Mouse (Mus musculus): Measurements from ENCODE around the gene Gale. TPM values are rescaled to one million over a fixed set of nuclear protein-coding genes. Genes with fewer than 3 reads are reported as not detected.

Gale gene
- 161 and 166 TPM in 2 replicates for polyA plus RNA-seq (2015; fragmentation: Nextera tagmentation; extraction: Ambion mirVana)

GRCm38 (mm10) chr4:135963457-135964193, at the start of gene Gale:
TSS of gene Gale (plus strand) at chr4:135963727.
- H3K9me3 ChIP-seq (ENCODE audit: control insufficient read depth, low read length) = no peaks in the 10 kb centered on the region
- H3K27ac ChIP-seq (replicated peaks) = peak within 1 kb of the TSS; percentile 95
- DNase-seq (ENCODE audit: low spot score) (peak; percentile 99), ATAC-seq (ENCODE audit: low FRiP score, low TSS enrichment) (peak; percentile 81)
- H3K4me3 ChIP-seq (ENCODE audit: low read depth, low read length) = peak within 1 kb of the TSS; percentile 78
- under 1% methylated on average over 55 of the region's 56 CpGs for WGBS
- peaks cover 24% of the 10 kb centered on the region for H3K36me3 ChIP-seq (ENCODE audit: control insufficient read depth, insufficient read depth, low read length)
- no peaks in the 10 kb centered on the region for H3K4me1 ChIP-seq (replicated peaks; ENCODE audit: control insufficient read depth, insufficient read depth)
- TF ChIP-seq CTCF (IDR thresholded peaks at IDR 0.05; ENCODE audit: low read depth) (no peak), EP300 (optimal IDR thresholded peaks at IDR 0.05) (peak; percentile 63)
- peak within 1 kb of the TSS; percentile 89 for H3K4me2 ChIP-seq (replicated peaks; ENCODE audit: low read depth)
- peak within 1 kb of the TSS; percentile 82 for H3K9ac ChIP-seq (ENCODE audit: low read length)
- H3K27me3 ChIP-seq (ENCODE audit: control insufficient read depth, insufficient read depth, low read length) = no peaks in the 10 kb centered on the region

- no peak for TF ChIP-seq EP300 (optimal IDR thresholded peaks at IDR 0.05)
- TF ChIP-seq CTCF (IDR thresholded peaks at IDR 0.05; ENCODE audit: low read depth) = no peak
- Histone ChIP-seq H3K9ac (ENCODE audit: low read length) (no peak overlapping the region), H3K27ac (replicated peaks) (peak overlapping the region; percentile 63), H3K36me3 (ENCODE audit: control insufficient read depth, insufficient read depth, low read length) (no peaks in the 10 kb centered on the region), H3K4me2 (replicated peaks; ENCODE audit: low read depth) (no peak overlapping the region), H3K27me3 (ENCODE audit: control insufficient read depth, insufficient read depth, low read length) (no peaks in the 10 kb centered on the region), H3K9me3 (ENCODE audit: control insufficient read depth, low read length) (no peaks in the 10 kb centered on the region), H3K4me1 (replicated peaks; ENCODE audit: control insufficient read depth, insufficient read depth) (no peaks in the 10 kb centered on the region), H3K4me3 (ENCODE audit: low read depth, low read length) (no peak overlapping the region)
- DNase-seq (ENCODE audit: low spot score) (no peak), ATAC-seq (ENCODE audit: low FRiP score, low TSS enrichment) (peak; percentile 47; the same call in 1 of the 2 replicates)
- 72% methylated on average over 13 of the region's 13 CpGs for WGBS
These were observed 44.8 kb upstream of the Gale start for GRCm38 (mm10) chr4:135918635-135919279.

- H3K36me3 ChIP-seq (ENCODE audit: control insufficient read depth, insufficient read depth, low read length) = no peaks in the 10 kb centered on the region
- H3K4me1 ChIP-seq (replicated peaks; ENCODE audit: control insufficient read depth, insufficient read depth) = no peaks in the 10 kb centered on the region
- H3K4me2 ChIP-seq (replicated peaks; ENCODE audit: low read depth) = no peak overlapping the region
- 75% methylated on average over 3 of the region's 3 CpGs for WGBS
- H3K4me3 ChIP-seq (ENCODE audit: low read depth, low read length) = no peak overlapping the region
- TF ChIP-seq EP300 (optimal IDR thresholded peaks at IDR 0.05) (no peak), CTCF (IDR thresholded peaks at IDR 0.05; ENCODE audit: low read depth) (no peak)
- ATAC-seq (ENCODE audit: low FRiP score, low TSS enrichment) (peak; percentile 58), DNase-seq (ENCODE audit: low spot score) (peak; percentile 45)
- H3K9ac ChIP-seq (ENCODE audit: low read length) = no peak overlapping the region
- H3K27ac ChIP-seq (replicated peaks) = peak overlapping the region; percentile 63
- no peaks in the 10 kb centered on the region for H3K9me3 ChIP-seq (ENCODE audit: control insufficient read depth, low read length)
- H3K27me3 ChIP-seq (ENCODE audit: control insufficient read depth, insufficient read depth, low read length) = no peaks in the 10 kb centered on the region
These were observed 44.3 kb upstream of the Gale start for GRCm38 (mm10) chr4:135919280-135919639.

GRCm38 (mm10) chr4:135920304-135921241, 43.0 kb upstream of the Gale start, which contains the start of gene Fuca1:
TSS of gene Fuca1 (plus strand) at chr4:135920735.
- Histone ChIP-seq H3K27ac (replicated peaks) (peak within 1 kb of the TSS; percentile 69), H3K27me3 (ENCODE audit: control insufficient read depth, insufficient read depth, low read length) (no peaks in the 10 kb centered on the region), H3K36me3 (ENCODE audit: control insufficient read depth, insufficient read depth, low read length) (no peaks in the 10 kb centered on the region; the same call in 1 of the 2 replicates), H3K4me1 (replicated peaks; ENCODE audit: control insufficient read depth, insufficient read depth) (no peaks in the 10 kb centered on the region), H3K4me3 (ENCODE audit: low read depth, low read length) (peak within 1 kb of the TSS; percentile 71), H3K9me3 (ENCODE audit: control insufficient read depth, low read length) (no peaks in the 10 kb centered on the region), H3K4me2 (replicated peaks; ENCODE audit: low read depth) (peak within 1 kb of the TSS; percentile 77), H3K9ac (ENCODE audit: low read length) (peak within 1 kb of the TSS; percentile 75)
- WGBS = under 1% methylated on average over 60 of the region's 60 CpGs
- DNase-seq (ENCODE audit: low spot score) (peak; percentile 97), ATAC-seq (ENCODE audit: low FRiP score, low TSS enrichment) (peak; percentile 91)
- TF ChIP-seq CTCF (IDR thresholded peaks at IDR 0.05; ENCODE audit: low read depth) (peak; percentile 84), EP300 (optimal IDR thresholded peaks at IDR 0.05) (no peak)

GRCm38 (mm10) chr4:135921257-135922120, 42.0 kb upstream of the Gale start:
- DNase-seq (ENCODE audit: low spot score) = peak; percentile 41
- peak overlapping the region; percentile 71 for H3K4me3 ChIP-seq (ENCODE audit: low read depth, low read length)
- H3K9ac ChIP-seq (ENCODE audit: low read length) = peak overlapping the region; percentile 75
- H3K27me3 ChIP-seq (ENCODE audit: control insufficient read depth, insufficient read depth, low read length) = no peaks in the 10 kb centered on the region
- no peaks in the 10 kb centered on the region for H3K9me3 ChIP-seq (ENCODE audit: control insufficient read depth, low read length)
- H3K27ac ChIP-seq (replicated peaks) = peak overlapping the region; percentile 69
- H3K36me3 ChIP-seq (ENCODE audit: control insufficient read depth, insufficient read depth, low read length) = no peaks in the 10 kb centered on the region; the same call in 1 of the 2 replicates
- no peaks in the 10 kb centered on the region for H3K4me1 ChIP-seq (replicated peaks; ENCODE audit: control insufficient read depth, insufficient read depth)
- no peak for ATAC-seq (ENCODE audit: low FRiP score, low TSS enrichment)
- WGBS = 3% methylated on average over 26 of the region's 26 CpGs
- H3K4me2 ChIP-seq (replicated peaks; ENCODE audit: low read depth) = peak overlapping the region; percentile 77
- TF ChIP-seq CTCF (IDR thresholded peaks at IDR 0.05; ENCODE audit: low read depth) (no peak), EP300 (optimal IDR thresholded peaks at IDR 0.05) (no peak)
